Mouse (Mus musculus) lung, embryonic 15.5 days (tissue): ENCODE data around the gene Gls. TPM values are rescaled to one million over a fixed set of nuclear protein-coding genes. Genes with fewer than 3 reads are reported as not detected.

ENCODE experiments used
- ATAC-seq: fragments of 200-750 bp; cut with Nextera tagmentation; 2 replicates; pipeline ENCODE4 v1.8.0; 2017; ENCODE audit warnings: moderate number of reproducible peaks, borderline replicate concordance; ENCODE audit not compliant: low FRiP score, low TSS enrichment; ENCODE audit errors: extremely low read depth
- H3K27ac ChIP-seq: fragments of 300-500 bp; sonication (generic); 2 replicates; pipeline ENCODE4 v1.5.1; 2015; ENCODE audit warnings: moderate library complexity, mild to moderate bottlenecking, inconsistent platforms
- H3K27me3 ChIP-seq: fragments of 300-500 bp; sonication (generic); 2 replicates; pipeline ENCODE4 v1.6.1; 2015; ENCODE audit warnings: inconsistent platforms
- H3K36me3 ChIP-seq: fragments of 300-500 bp; sonication (generic); 2 replicates; pipeline ENCODE4 v1.6.1; 2015; ENCODE audit warnings: inconsistent platforms
- H3K4me1 ChIP-seq: fragments of 300-500 bp; sonication (generic); 2 replicates; pipeline ENCODE4 v1.6.1; 2015; ENCODE audit warnings: inconsistent platforms
- H3K4me2 ChIP-seq: fragments of 300-500 bp; sonication (generic); 2 replicates; pipeline ENCODE4 v1.6.1; 2015; ENCODE audit warnings: inconsistent platforms, mild to moderate bottlenecking, moderate library complexity
- H3K4me3 ChIP-seq: fragments of 300-500 bp; sonication (generic); 2 replicates; pipeline ENCODE4 v1.5.1; 2015; ENCODE audit warnings: mild to moderate bottlenecking, inconsistent platforms
- H3K9ac ChIP-seq: fragments of 300-500 bp; sonication (generic); 2 replicates; pipeline ENCODE4 v1.6.1; 2015; ENCODE audit warnings: inconsistent platforms
- H3K9me3 ChIP-seq: fragments of 300-500 bp; sonication (generic); 2 replicates; pipeline ENCODE4 v1.6.1; 2016; ENCODE audit warnings: inconsistent platforms
- WGBS: fragments of 180-500 bp; shearing (Covaris S2); methylation state at CpG from one replicate; pipeline ENCODE4 v1.1.7; 2015; 5-methylcytosine and 5-hydroxymethylcytosine counted together
- polyA plus RNA-seq: library from polyadenylated mRNA; unstranded; fragments of >200 nt; fragmentation: Nextera tagmentation; extraction: Ambion mirVana; gene quantifications from 2 replicates; pipeline ENCODE4 v1.2.1, GENCODE M21; 2015

Gls gene
- polyA plus RNA-seq, 1 experiment from 2014 or later = 16.6 TPM

DNA sequence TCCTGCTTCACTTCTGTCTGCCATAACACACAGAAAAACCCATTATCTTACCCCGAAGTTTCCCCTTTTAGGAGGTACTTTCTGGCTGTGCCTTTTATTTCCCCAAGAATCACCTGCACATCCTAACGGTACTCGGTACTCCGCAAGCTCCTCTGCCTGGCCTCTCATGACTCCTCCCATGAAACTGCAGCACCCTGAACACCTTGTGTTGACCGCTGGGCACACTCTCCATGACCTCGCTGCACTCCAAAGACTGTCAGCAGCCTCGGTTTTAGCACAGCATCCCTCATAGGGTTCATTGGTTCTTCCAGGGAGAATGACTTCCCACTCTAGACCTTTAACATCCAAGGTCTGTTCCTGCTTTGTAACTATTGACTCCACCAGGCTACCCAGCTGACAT is 62.3 kb downstream of the Gls start:
- H3K36me3 ChIP-seq = no peaks in the 10 kb centered on the region
- no peak for ATAC-seq
- H3K9me3 ChIP-seq = no peaks in the 10 kb centered on the region
- H3K9ac ChIP-seq = no peak overlapping the region
- no peaks in the 10 kb centered on the region for H3K27me3 ChIP-seq
- 63% methylated on average over 7 of the region's 7 CpGs for WGBS
- no peaks in the 10 kb centered on the region for H3K4me1 ChIP-seq
- no peak overlapping the region for H3K27ac ChIP-seq
- H3K4me2 ChIP-seq = no peak overlapping the region
- H3K4me3 ChIP-seq = no peak overlapping the region

DNA sequence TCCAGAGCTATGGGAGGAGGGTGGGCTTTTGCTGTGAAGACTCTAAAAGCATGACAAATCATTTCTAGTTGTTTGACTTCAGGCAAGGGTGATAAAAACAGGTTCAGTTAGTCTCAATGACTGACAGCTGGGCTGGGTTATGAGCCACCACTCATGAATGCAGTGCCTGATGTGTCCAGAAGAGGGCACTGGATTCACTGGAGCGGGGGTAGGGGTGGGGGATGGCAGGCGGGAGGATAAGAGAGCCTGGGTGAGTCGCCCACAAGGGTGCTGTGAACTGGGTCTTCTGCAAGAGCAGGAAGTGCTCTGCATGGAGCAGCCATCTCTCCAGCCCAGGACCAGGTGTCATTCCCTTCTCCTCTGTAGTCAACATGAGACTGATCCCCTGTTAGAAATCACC is 63.0 kb downstream of the Gls start:
- ATAC-seq = peak; percentile 23; the same call in 1 of the 2 replicates

DNA sequence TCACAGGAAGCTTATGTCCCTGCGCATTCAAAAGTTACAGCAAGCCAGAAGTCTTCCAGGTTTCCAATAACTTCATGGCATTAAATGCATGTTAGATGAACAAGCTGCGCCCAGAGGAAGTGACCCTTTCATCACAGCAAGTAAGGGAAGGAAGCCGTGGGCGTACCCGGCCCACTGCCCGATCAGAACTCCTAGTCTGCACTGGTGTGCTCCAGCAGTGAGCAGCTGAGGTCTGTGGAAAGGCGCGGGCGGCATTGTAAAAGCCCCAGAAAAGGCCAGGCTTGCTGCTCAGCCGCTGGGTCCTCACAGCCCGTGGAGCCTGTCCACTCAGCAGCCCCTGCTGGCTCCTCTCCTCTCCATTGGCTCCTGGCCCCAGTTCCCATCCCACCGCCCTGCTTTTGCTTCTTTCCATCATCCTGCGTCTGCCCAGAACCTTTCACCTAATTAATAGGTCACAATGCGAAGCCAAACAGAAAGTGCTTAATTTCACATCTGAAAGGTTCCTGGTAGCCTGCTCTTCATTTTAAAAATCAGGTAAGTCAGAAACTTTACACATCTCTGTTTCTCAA is 66.3 kb downstream of the Gls start:
- no peak overlapping the region for H3K4me3 ChIP-seq
- H3K27ac ChIP-seq = peak overlapping the region; percentile 60; the same call in 1 of the 2 replicates
- peak overlapping the region; percentile 34; the same call in 1 of the 2 replicates for H3K4me2 ChIP-seq
- 50% methylated on average over 14 of the region's 14 CpGs for WGBS
- no peak overlapping the region for H3K9ac ChIP-seq
- no peaks in the 10 kb centered on the region for H3K4me1 ChIP-seq
- no peaks in the 10 kb centered on the region for H3K9me3 ChIP-seq
- H3K36me3 ChIP-seq = no peaks in the 10 kb centered on the region
- no peaks in the 10 kb centered on the region for H3K27me3 ChIP-seq
- ATAC-seq = no peak; the same call in 1 of the 2 replicates

More for the DNA sequence above, 63.0 kb downstream of the Gls start:
- no peaks in the 10 kb centered on the region for H3K4me1 ChIP-seq
- 10% methylated on average over 3 of the region's 3 CpGs for WGBS
- no peak overlapping the region for H3K4me3 ChIP-seq
- no peaks in the 10 kb centered on the region for H3K27me3 ChIP-seq
- H3K4me2 ChIP-seq = no peak overlapping the region
- no peak overlapping the region for H3K9ac ChIP-seq
- no peaks in the 10 kb centered on the region for H3K9me3 ChIP-seq
- no peaks in the 10 kb centered on the region for H3K36me3 ChIP-seq
- no peak overlapping the region for H3K27ac ChIP-seq

DNA sequence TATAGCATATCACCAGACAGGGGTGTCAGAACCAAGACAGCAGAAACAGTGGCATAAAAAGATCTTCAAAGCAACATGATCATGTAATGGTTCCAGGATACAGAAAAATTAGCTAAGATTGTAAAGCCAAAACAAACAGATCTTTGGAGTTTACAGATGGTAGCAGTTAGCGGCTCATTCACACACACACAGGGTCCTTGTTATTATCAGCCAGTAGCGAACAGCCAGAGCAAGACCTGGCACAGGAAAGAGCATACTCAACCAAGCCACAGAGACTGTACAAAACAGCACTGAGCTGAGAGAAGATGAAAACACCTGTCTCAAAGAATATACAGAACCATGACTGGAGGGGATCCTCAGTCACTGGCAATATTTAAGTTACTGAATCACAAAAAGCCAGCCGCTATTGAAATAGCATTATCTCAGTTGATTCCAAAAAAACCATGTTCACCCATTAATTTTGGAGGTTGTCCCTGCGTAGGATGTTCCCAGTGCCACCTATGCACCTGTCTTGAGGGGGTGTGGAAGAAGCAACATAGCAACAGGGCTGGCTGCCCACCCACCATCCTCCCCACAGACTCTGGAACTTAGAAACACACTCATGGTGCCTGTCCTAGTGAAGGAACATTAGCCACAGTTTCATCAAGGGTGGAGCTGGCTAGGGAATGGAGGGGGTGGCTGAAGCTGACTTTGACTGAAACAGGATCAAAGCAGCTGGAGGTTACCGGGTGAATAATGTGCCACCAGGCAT is 69.2 kb downstream of the Gls start:
- WGBS = 90% methylated on average over 5 of the region's 5 CpGs
- H3K27ac ChIP-seq = no peak overlapping the region

DNA sequence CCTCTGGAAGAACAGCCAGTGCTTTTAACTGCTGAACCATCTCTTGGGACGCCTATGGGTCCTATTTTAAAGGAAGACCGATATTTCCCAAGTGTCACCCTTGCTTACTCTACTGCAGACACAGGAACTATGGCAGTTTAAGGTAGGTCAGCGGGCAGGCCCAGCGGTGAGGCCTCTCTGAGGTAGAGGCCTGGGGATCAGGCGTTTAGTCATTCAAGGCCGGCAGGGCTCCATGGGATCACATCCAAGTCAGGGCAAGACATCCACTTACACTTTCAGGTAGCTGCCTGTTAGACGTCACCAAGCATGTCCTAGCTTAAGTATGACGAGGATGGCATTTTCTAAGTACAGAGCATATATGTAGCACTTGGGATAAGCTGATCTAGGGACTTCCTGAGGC is 71.9 kb downstream of the Gls start:
- no peak overlapping the region for H3K27ac ChIP-seq
- no peaks in the 10 kb centered on the region for H3K9me3 ChIP-seq
- no peak overlapping the region for H3K4me2 ChIP-seq
- 88% methylated on average over 8 of the region's 8 CpGs for WGBS
- H3K36me3 ChIP-seq = peaks cover 21% of the 10 kb centered on the region; the same call in 1 of the 2 replicates
- H3K4me1 ChIP-seq = no peaks in the 10 kb centered on the region
- H3K4me3 ChIP-seq = no peak overlapping the region
- ATAC-seq = no peak
- H3K9ac ChIP-seq = no peak overlapping the region
- no peaks in the 10 kb centered on the region for H3K27me3 ChIP-seq

More for the DNA sequence above, 69.2 kb downstream of the Gls start:
- Histone ChIP-seq H3K36me3 (0 out of 2 replicates have a peak, but pooled peaks cover 4% of the 10 kb centered on the region), H3K9me3 (no peaks in the 10 kb centered on the region), H3K9ac (no peak overlapping the region), H3K4me1 (no peaks in the 10 kb centered on the region), H3K27me3 (no peaks in the 10 kb centered on the region), H3K4me2 (no peak overlapping the region), H3K4me3 (no peak overlapping the region)
- no peak for ATAC-seq

DNA sequence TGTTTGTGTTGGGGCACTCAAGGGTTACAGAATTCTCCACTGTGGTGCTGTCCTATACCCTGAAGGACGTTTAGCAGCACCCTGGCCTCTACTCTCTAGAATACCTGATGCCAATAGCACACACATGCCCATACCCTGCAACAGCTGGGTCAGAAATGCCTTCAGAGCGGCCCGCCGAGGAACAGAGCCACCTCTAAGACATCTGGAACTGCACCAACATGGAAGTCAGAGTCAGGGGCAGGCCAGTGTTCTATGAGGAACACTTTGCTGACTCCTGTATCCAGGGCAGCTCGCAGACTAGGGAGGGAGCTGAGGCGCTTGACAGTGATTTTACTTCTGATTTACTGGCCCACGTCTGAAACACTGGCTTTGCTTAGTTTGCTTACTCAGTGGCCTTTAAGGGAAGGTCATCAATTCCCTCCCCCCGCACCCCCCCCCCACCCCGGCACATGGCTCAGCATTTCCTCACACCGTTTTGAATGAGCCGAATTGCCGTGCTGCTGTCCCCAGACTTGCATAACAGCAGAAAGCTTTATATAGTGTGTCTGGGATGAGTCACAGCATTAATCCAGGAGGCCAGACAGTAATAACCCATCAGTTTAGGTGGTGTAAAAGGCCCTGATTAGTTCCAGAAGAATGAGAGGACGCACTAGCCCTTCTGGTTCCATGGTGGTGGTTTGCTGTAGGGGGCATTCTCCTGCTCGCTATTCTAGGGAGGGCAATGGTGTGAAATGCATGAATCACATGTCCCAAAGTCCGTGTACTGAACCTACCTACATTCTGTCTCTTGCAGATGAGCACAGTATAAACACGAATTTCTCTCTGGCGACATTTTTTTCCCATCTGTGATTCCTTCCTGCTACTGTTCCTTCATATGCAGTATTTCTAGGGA is 74.3 kb downstream of the Gls start:
- 60% methylated on average over 17 of the region's 17 CpGs for WGBS
- Histone ChIP-seq H3K4me1 (no peaks in the 10 kb centered on the region), H3K27ac (no peak overlapping the region), H3K27me3 (no peaks in the 10 kb centered on the region), H3K9me3 (no peaks in the 10 kb centered on the region), H3K9ac (no peak overlapping the region), H3K4me2 (no peak overlapping the region), H3K4me3 (no peak overlapping the region), H3K36me3 (peaks cover 21% of the 10 kb centered on the region; the same call in 1 of the 2 replicates)
- no peak for ATAC-seq

DNA sequence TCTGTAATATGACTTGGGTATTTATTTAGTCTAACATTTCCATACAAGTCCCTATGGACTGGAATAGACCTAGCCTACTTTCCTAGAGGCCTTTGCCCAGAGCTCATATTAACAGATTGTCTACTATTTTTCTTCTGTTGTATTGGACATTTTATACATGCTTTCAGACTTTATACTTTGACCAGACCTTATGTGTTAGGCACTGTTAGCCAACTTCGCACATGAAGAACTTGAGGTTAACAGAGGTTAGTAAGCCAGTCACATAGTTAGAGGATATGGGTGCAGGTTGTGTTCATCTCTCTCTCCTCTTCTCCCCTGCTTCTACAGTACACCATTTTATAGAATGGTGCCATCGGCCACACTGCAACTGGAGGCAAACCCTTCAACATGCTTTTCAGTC is 75.0 kb downstream of the Gls start:
- no peak overlapping the region for H3K27ac ChIP-seq
- WGBS = 94% methylated on average over 2 of the region's 2 CpGs
- ATAC-seq = no peak
- no peak overlapping the region for H3K9ac ChIP-seq
- no peak overlapping the region for H3K4me3 ChIP-seq
- no peak overlapping the region for H3K4me2 ChIP-seq
- H3K4me1 ChIP-seq = no peaks in the 10 kb centered on the region
- H3K36me3 ChIP-seq = peaks cover 21% of the 10 kb centered on the region; the same call in 1 of the 2 replicates
- H3K9me3 ChIP-seq = no peaks in the 10 kb centered on the region
- no peaks in the 10 kb centered on the region for H3K27me3 ChIP-seq

DNA sequence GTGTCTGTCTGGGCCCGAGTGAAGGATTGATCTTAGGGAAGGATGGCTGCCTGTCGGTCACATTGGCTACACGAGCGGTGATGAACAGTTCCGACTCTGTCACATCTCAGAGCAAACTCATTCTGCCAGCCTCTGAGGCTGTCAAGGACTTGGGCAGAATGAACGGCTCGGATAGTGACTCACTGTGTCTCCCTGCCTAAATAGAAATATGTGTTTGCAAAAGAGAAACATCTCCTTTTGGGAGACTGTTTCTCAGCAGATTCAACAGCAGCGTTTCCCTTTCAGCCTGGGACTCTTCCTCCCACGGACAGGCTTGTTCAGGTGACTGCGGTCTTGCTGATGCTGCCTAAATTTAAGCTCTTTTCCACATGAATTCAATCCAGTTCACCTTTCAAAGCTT is 76.7 kb downstream of the Gls start:
- no peak overlapping the region for H3K4me3 ChIP-seq
- WGBS = 82% methylated on average over 10 of the region's 10 CpGs
- ATAC-seq = no peak
- no peak overlapping the region for H3K27ac ChIP-seq
- H3K36me3 ChIP-seq = peaks cover 26% of the 10 kb centered on the region
- H3K9ac ChIP-seq = no peak overlapping the region
- H3K4me2 ChIP-seq = no peak overlapping the region
- no peaks in the 10 kb centered on the region for H3K4me1 ChIP-seq
- no peaks in the 10 kb centered on the region for H3K27me3 ChIP-seq
- H3K9me3 ChIP-seq = no peaks in the 10 kb centered on the region

DNA sequence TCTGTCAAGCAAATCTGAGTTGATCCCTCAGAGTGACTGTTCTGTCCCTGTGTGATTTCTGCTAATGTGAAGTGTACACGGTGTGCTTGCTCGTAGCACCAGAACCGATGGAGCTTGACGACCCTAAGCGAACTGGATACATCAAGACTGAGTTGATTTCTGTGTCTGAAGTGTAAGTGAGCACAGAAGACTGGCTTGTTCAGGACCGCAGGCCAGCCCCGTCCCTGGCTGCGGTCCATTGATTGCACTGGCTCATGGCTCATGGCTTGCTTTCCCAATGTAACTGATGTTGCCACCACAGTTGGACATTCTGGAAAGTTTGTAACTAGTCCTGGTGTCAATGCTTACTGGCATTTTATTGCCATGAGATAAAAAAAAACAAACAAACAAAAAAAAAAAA is 78.1 kb downstream of the Gls start:
- no peak overlapping the region for H3K4me3 ChIP-seq
- no peaks in the 10 kb centered on the region for H3K27me3 ChIP-seq
- H3K4me2 ChIP-seq = no peak overlapping the region
- H3K9me3 ChIP-seq = no peaks in the 10 kb centered on the region
- H3K9ac ChIP-seq = no peak overlapping the region
- WGBS = 91% methylated on average over 8 of the region's 8 CpGs
- ATAC-seq = no peak
- H3K36me3 ChIP-seq = peaks cover 26% of the 10 kb centered on the region
- 0 out of 2 replicates have a peak, but pooled peaks cover 4% of the 10 kb centered on the region for H3K4me1 ChIP-seq
- H3K27ac ChIP-seq = no peak overlapping the region

DNA sequence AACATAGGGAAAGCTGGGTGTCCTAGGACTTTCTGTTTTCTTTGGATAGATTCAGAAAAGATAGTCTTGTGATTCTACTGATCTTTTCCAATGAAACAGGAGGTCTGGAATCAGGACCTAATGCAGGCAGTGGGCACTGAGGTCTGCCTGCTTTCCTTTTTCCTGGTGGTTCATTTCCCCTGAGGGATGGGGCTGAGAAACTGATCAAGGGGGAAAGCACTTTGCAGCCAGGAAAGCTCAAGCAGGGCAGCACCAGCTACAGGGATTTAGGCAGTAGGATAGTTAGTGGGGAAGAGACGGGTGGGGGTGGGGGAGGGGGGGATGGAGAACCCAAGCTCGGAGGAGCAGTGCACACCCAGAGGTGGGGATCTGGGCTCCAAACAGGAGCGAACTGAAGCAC is 80.1 kb downstream of the Gls start:
- Histone ChIP-seq H3K27ac (no peak overlapping the region), H3K36me3 (peaks cover 21% of the 10 kb centered on the region), H3K4me2 (no peak overlapping the region), H3K9me3 (no peaks in the 10 kb centered on the region), H3K4me1 (0 out of 2 replicates have a peak, but pooled peaks cover 4% of the 10 kb centered on the region), H3K27me3 (no peaks in the 10 kb centered on the region), H3K9ac (no peak overlapping the region), H3K4me3 (no peak overlapping the region)
- WGBS = 51% methylated on average over 3 of the region's 3 CpGs
- no peak for ATAC-seq

DNA sequence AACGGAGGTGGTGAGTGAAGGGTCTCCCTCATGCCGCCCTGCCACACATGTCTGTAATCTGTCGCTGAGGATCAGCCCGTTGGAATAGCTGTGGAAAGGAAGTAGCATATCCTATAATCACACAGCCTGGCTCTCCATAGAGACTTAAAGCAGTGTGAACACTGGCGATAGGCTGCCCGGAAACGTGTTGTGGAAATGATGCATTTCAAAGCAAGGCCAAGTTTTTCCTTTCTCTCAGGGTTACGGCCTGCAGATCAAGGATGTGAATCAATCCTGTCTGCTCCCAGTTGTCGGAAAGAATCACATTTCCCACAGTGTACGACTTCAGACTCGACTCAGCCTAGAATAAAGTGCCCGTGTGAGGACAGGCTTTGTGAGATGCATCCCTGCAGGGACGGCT is 80.7 kb downstream of the Gls start:
- Histone ChIP-seq H3K4me3 (no peak overlapping the region), H3K4me1 (0 out of 2 replicates have a peak, but pooled peaks cover 4% of the 10 kb centered on the region), H3K9ac (no peak overlapping the region), H3K36me3 (peaks cover 16% of the 10 kb centered on the region), H3K4me2 (no peak overlapping the region), H3K9me3 (no peaks in the 10 kb centered on the region), H3K27ac (no peak overlapping the region; the same call in 1 of the 2 replicates), H3K27me3 (no peaks in the 10 kb centered on the region)
- ATAC-seq = no peak
- WGBS = 58% methylated on average over 13 of the region's 13 CpGs
